ENCODE assay signal across 21 mouse cellular contexts in the genomic region with DNA sequence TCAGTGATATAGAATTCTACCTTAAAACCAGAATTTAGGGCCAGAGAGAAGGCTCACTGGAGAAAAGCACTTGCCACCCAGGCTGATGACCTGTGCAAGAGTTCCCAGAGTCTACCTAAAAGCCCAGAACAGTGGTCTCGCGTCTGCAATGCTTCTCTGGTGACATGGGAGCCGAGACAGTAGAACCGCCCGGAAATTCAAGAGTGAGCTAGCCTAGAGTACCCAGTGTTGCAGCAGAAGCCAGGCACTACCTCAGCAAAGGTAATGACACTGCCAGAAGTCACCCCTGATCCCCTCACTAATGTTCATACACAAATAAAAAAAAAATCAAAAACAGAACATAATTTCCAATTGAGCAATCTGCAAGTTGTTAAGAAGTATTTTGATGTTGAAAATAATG.
DNase-seq lines count a peak whose midpoint lies in the region; ATAC-seq lines count a peak whose summit lies in the region.
"Had no signal": no experiment of that assay in that cellular context is flagged by ENCODE, and none has a peak within 500 bp of the region (broad histone marks: within the 10 kb centered on the region; RNA-seq: fewer than 3 reads in every experiment).

No protein-coding gene starts in this region.

- 77% methylated on average over 5 of the region's 5 CpGs for WGBS in heart, embryonic 10.5 days
- 84% methylated on average over 5 of the region's 5 CpGs for WGBS in midbrain, embryonic 11.5 days
- 86% methylated on average over 5 of the region's 5 CpGs for WGBS in midbrain, embryonic 14.5 days

- no peaks in the 10 kb centered on the region for H3K36me3 ChIP-seq in heart, embryonic 10.5 days
- no peaks in the 10 kb centered on the region for H3K36me3 ChIP-seq in midbrain, embryonic 11.5 days (ENCODE audit: control insufficient read depth, insufficient read depth, low read length)
- H3K36me3 ChIP-seq in midbrain, embryonic 14.5 days (ENCODE audit: control insufficient read depth, insufficient read depth, low read length), result no peaks in the 10 kb centered on the region
- H3K36me3 ChIP-seq: G1E had no signal

- no peak overlapping the region for H3K4me2 ChIP-seq in midbrain, embryonic 11.5 days
- H3K4me2 ChIP-seq in midbrain, embryonic 14.5 days (ENCODE audit: low read length), result no peak overlapping the region

- peaks cover 18% of the 10 kb centered on the region for H3K4me1 ChIP-seq in heart, embryonic 10.5 days
- H3K4me1 ChIP-seq in midbrain, embryonic 11.5 days (ENCODE audit: control insufficient read depth, insufficient read depth, low read length), result peaks cover 3% of the 10 kb centered on the region
- H3K4me1 ChIP-seq in midbrain, embryonic 14.5 days (ENCODE audit: control insufficient read depth, insufficient read depth, low read length), result no peaks in the 10 kb centered on the region

- no peak for ATAC-seq in midbrain, embryonic 11.5 days (ENCODE audit: low FRiP score)
- no peak for ATAC-seq in midbrain, embryonic 14.5 days (ENCODE audit: low FRiP score, low TSS enrichment)
- ATAC-seq: activated CD4-positive, CD25-positive, alpha-beta regulatory T cell, adult 4 months; CD4-positive, CD25-positive, alpha-beta regulatory T cell, adult 4 months; Patski had no signal

- no peaks in the 10 kb centered on the region for H3K27me3 ChIP-seq in heart, embryonic 10.5 days (ENCODE audit: insufficient read depth, poor library complexity, severe bottlenecking)
- H3K27me3 ChIP-seq in midbrain, embryonic 11.5 days (ENCODE audit: control insufficient read depth, insufficient read depth, low read length), result no peaks in the 10 kb centered on the region
- no peaks in the 10 kb centered on the region for H3K27me3 ChIP-seq in midbrain, embryonic 14.5 days (ENCODE audit: control insufficient read depth, insufficient read depth, low read length)
- H3K27me3 ChIP-seq: CH12.LX, Patski had no signal

- DNase-seq in cerebellum, adult 11-12 months, result peak; percentile 38
- DNase-seq in cerebellum, postnatal 25 days, result no peak
- DNase-seq in heart, embryonic 10.5 days (ENCODE audit: low spot score), result peak; percentile 51
- no peak for DNase-seq in heart, postnatal 25 days (ENCODE audit: low spot score)
- peak; percentile 59 for DNase-seq in midbrain, embryonic 11.5 days (ENCODE audit: low spot score, missing footprints)
- no peak for DNase-seq in midbrain, embryonic 14.5 days
- DNase-seq: adrenal gland, adult 2 months; adrenal gland, adult 8-10 months; adrenal gland, postnatal 10 days; adrenal gland, postnatal 14 days; adrenal gland, postnatal 25 days; adrenal gland, postnatal 36 days; B cell, adult 2 months; cerebellum, adult 11 months; cerebellum, adult 18-20 months; cerebellum, adult 2 months had no signal

- H3K27ac ChIP-seq in heart, embryonic 10.5 days, result no peak overlapping the region
- H3K27ac ChIP-seq in midbrain, embryonic 11.5 days (ENCODE audit: low read depth, low read length), result no peak overlapping the region
- no peak overlapping the region for H3K27ac ChIP-seq in midbrain, embryonic 14.5 days (replicated peaks; ENCODE audit: low read depth, low read length)

- no peaks in the 10 kb centered on the region for H3K9me3 ChIP-seq in heart, embryonic 10.5 days
- H3K9me3 ChIP-seq in midbrain, embryonic 11.5 days (ENCODE audit: control insufficient read depth, low read length), result no peaks in the 10 kb centered on the region
- H3K9me3 ChIP-seq in midbrain, embryonic 14.5 days (ENCODE audit: control insufficient read depth, low read length), result no peaks in the 10 kb centered on the region
- H3K9me3 ChIP-seq: G1E had no signal

- H3K4me3 ChIP-seq in heart, embryonic 10.5 days, result no peak overlapping the region
- no peak overlapping the region for H3K4me3 ChIP-seq in midbrain, embryonic 11.5 days (ENCODE audit: low read depth, low read length)
- no peak overlapping the region for H3K4me3 ChIP-seq in midbrain, embryonic 14.5 days (replicated peaks; ENCODE audit: low read depth, low read length)

- intact Hi-C loops in heart, postnatal 25 days (cut with DNase I), result no loop called here

- H3K9ac ChIP-seq in midbrain, embryonic 11.5 days (ENCODE audit: low read length), result no peak overlapping the region
- H3K9ac ChIP-seq in midbrain, embryonic 14.5 days (replicated peaks; ENCODE audit: low read length), result no peak overlapping the region

Comparison
In these comparisons a context has a peak if more than half of its experiments do, and no peak if none do; other contexts are left out.
1. DNase-seq: peak in cerebellum, adult 11-12 months (single experiment), heart, embryonic 10.5 days (single experiment) and midbrain, embryonic 11.5 days (single experiment); none in cerebellum, postnatal 25 days (0 of 2), heart, postnatal 25 days (single experiment) and midbrain, embryonic 14.5 days (single experiment).